Mouse (Mus musculus) hindbrain, embryonic 14.5 days (tissue): Measurements from ENCODE around the gene Brf1. TPM values are rescaled to one million over a fixed set of nuclear protein-coding genes. Genes with fewer than 3 reads are reported as not detected.

ENCODE experiments used
- ATAC-seq: fragments of 200-750 bp; cut with Nextera tagmentation; 2 replicates; pipeline ENCODE4 v1.8.0; 2017; ENCODE audit warnings: moderate number of reproducible peaks, mild to moderate bottlenecking, moderate TSS enrichment, moderate library complexity; ENCODE audit not compliant: low FRiP score
- DNase-seq: peaks from one replicate; pipeline ENCODE4 v3.0.0-alpha.2; 2015; ENCODE audit warnings: low spot score
- H3K27ac ChIP-seq: fragments of 300-500 bp; sonication (generic); 2 replicates; pipeline ENCODE4 v1.5.1; 2014; ENCODE audit warnings: mild to moderate bottlenecking, moderate library complexity
- H3K27me3 ChIP-seq: fragments of 300-500 bp; sonication (generic); 2 replicates; pipeline ENCODE4 v1.6.1; 2014; ENCODE audit warnings: mild to moderate bottlenecking, low read length, mixed read lengths; ENCODE audit not compliant: control insufficient read depth, insufficient read depth
- H3K36me3 ChIP-seq: fragments of 300-500 bp; sonication (generic); replicated peaks from 2 replicates; pipeline ENCODE4 v1.6.1; 2014; ENCODE audit not compliant: control insufficient read depth, insufficient read depth
- H3K4me1 ChIP-seq: fragments of 300-500 bp; sonication (generic); replicated peaks from 2 replicates; pipeline ENCODE4 v1.6.1; 2014; ENCODE audit warnings: antibody characterized with exemption, low read length, mixed read lengths; ENCODE audit not compliant: control insufficient read depth, insufficient read depth
- H3K4me2 ChIP-seq: fragments of 300-500 bp; sonication (generic); replicated peaks from 2 replicates; pipeline ENCODE4 v1.6.1; 2014; ENCODE audit warnings: mild to moderate bottlenecking, moderate library complexity
- H3K4me3 ChIP-seq: fragments of 300-500 bp; sonication (generic); replicated peaks from 2 replicates; pipeline ENCODE4 v1.5.1; 2014; ENCODE audit warnings: mild to moderate bottlenecking, low read length
- H3K9ac ChIP-seq: fragments of 300-500 bp; sonication (generic); 2 replicates; pipeline ENCODE4 v1.6.1; 2014
- H3K9me3 ChIP-seq: fragments of 300-500 bp; sonication (generic); 2 replicates; pipeline ENCODE4 v1.6.1; 2016; ENCODE audit warnings: low read length; ENCODE audit not compliant: control insufficient read depth
- WGBS: fragments of 180-500 bp; shearing (Covaris S2); extraction: QIAGEN DNeasy Blood & Tissue Kit; methylation state at CpG from one replicate; pipeline ENCODE4 v1.1.7; 2014; 5-methylcytosine and 5-hydroxymethylcytosine counted together
- polyA plus RNA-seq: library from polyadenylated mRNA; unstranded; fragments of >200 nt; fragmentation: Nextera tagmentation; extraction: Ambion mirVana; gene quantifications from 2 replicates; pipeline ENCODE4 v1.2.1, GENCODE M21; 2014

Brf1 gene
- polyA plus RNA-seq, 1 experiment from 2014 or later = 46.3 TPM

DNA sequence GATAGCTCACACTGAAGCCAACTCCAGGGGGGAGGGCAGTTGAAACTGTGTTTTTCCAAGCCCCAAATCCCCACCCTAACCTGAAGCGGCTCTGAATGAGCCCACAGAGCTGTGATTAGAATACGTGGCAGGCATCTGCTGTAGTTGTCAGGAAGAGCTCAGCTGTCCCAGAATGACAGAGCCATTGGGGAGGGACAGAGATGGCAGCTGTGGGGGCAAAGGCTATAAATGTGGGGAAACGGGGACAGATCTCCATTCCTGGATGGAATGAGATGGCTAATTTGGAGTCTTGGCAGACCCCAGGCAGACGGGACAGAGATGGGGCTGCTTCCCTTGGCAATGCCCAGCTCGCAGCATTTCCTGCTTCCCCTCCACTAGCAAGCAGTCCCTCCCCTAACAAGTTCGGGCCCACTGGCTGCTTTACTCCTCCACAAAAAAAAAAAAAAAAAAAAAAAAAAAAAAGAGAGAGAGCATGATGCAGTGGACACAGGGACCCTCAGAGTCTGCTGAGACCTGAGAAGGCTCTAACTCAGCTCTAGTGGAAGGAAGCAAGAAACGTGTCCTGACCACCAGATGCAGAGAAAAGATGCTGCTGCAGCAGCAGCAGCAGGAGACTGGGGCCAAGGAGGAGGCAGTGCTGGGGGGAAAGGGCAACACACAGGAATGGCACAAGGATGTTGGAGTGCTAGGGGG lies 49.2 kb downstream of the Brf1 start:
- Histone ChIP-seq H3K27ac (peak overlapping the region; percentile 92), H3K4me1 (peaks cover 22% of the 10 kb centered on the region), H3K9me3 (no peaks in the 10 kb centered on the region), H3K27me3 (no peaks in the 10 kb centered on the region), H3K9ac (peak overlapping the region; percentile 87), H3K4me2 (peak overlapping the region; percentile 85), H3K36me3 (no peaks in the 10 kb centered on the region), H3K4me3 (no peak overlapping the region)
- no peak for DNase-seq
- 18% methylated on average over 7 of the region's 7 CpGs for WGBS
- no peak for ATAC-seq

DNA sequence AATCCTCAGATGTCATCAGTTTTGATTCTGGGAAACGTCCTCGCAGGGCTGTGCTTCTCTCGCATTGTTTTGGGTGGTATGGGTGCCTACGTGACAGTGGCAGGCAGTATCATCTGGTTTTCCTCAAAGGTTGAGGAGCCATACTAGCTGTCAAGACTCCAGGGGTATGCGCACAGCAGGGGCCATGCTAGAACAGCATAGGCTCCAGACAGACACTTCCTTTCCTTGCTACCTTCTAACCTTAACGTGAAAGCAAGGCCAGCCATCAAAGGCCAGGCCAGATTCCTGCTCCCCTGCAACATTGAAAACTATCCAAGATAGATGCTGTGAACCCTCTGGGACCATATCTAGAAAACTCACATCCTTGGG lies 49.8 kb downstream of the Brf1 start:
- ATAC-seq (peak; percentile 31), DNase-seq (no peak)
- 12% methylated on average over 6 of the region's 6 CpGs for WGBS
- peak overlapping the region; percentile 85 for H3K4me2 ChIP-seq
- H3K9me3 ChIP-seq = no peaks in the 10 kb centered on the region
- peak overlapping the region; percentile 87 for H3K9ac ChIP-seq
- peaks cover 22% of the 10 kb centered on the region for H3K4me1 ChIP-seq
- H3K27ac ChIP-seq = peak overlapping the region; percentile 92
- H3K4me3 ChIP-seq = peak overlapping the region; percentile 54
- no peaks in the 10 kb centered on the region for H3K27me3 ChIP-seq
- H3K36me3 ChIP-seq = no peaks in the 10 kb centered on the region

DNA sequence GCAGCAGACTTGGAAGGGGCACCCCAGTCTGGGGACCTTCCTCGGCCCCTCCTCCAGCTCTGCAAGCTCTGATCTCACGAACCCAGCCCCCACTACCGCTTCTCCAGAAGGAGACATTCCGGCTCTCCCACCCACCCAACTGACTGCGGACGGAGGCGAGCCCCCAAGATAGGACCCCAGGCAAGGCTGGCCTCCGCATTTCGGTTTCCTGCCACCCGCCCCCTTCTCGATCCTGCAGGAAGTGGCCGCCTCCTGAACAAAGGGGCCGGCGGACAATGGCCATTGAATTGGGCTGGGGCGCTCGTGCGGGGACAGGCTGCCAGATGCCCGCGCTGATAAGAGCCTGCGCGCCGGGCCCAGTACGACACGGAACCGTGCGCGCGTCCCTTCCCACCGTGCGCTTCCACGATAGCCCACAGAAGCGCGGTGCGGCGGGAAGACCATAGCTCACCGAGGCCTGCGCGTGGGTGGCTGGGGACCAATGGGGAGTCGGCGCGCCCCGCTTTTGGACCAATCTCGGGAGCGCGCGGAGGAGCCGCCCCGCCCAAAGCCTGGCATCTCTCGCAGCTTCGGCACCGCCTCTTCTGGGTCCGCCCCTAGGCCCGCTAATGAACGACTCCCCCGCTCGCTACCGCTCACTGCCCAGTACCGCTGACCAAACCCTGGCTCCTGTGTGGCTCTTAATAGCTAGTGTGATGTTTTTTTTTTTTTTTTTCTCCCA lies 50.3 kb downstream of the Brf1 start:
- Histone ChIP-seq H3K27ac (peak overlapping the region; percentile 92), H3K4me1 (peaks cover 22% of the 10 kb centered on the region), H3K4me3 (peak overlapping the region; percentile 54), H3K9me3 (no peaks in the 10 kb centered on the region), H3K4me2 (peak overlapping the region; percentile 85), H3K9ac (peak overlapping the region; percentile 87), H3K27me3 (no peaks in the 10 kb centered on the region), H3K36me3 (no peaks in the 10 kb centered on the region)
- under 1% methylated on average over 58 of the region's 58 CpGs for WGBS
- DNase-seq (peak; percentile 94), ATAC-seq (peak; percentile 93)

DNA sequence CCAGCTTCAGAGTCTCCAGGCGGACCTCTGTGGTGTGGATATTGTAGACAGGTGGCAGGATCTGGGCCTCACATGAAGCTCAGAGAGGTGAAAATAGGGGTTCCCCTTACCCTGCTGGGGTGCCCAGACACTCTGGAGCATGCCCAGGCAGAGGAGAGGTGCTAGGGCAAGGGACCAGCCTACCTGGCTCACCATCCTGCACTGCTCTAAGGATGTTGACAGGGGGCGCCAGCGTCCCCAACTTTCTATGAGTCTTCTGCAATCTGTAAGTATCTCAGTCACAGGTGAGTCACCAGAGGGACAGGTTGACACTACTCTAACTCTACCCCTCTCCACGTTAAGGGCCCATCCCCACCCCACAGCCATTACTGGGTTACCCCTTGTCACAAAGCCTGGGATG lies 53.2 kb downstream of the Brf1 start:
- Histone ChIP-seq H3K9ac (no peak overlapping the region), H3K4me1 (peaks cover 22% of the 10 kb centered on the region), H3K4me3 (no peak overlapping the region), H3K4me2 (no peak overlapping the region), H3K36me3 (no peaks in the 10 kb centered on the region), H3K27me3 (no peaks in the 10 kb centered on the region), H3K9me3 (no peaks in the 10 kb centered on the region), H3K27ac (no peak overlapping the region)
- ATAC-seq = no peak
- no peak for DNase-seq
- 27% methylated on average over 4 of the region's 4 CpGs for WGBS

DNA sequence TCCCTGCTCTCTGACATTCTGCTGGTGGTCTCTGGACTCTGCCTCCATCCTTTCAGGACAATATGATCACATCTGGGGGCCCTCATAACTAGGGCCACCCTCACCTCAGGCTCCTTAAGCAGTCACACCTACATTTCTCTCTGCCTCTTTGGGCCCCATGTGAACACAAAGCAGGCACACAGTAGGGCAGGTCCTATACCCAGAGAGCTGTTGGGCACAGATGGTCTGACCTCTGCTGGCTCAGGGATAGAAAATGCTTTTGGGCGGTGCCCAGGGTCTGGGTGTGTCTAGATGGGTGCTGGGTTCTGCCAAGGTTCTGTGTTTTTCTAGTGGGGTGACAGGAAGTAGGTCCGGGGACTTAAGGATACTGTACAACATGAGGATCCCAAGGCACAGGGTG lies 56.8 kb downstream of the Brf1 start:
- Histone ChIP-seq H3K9ac (no peak overlapping the region), H3K4me1 (peaks cover 25% of the 10 kb centered on the region), H3K27ac (no peak overlapping the region), H3K4me3 (no peak overlapping the region), H3K9me3 (no peaks in the 10 kb centered on the region), H3K36me3 (no peaks in the 10 kb centered on the region), H3K27me3 (no peaks in the 10 kb centered on the region), H3K4me2 (no peak overlapping the region)
- no peak for ATAC-seq
- no peak for DNase-seq
- WGBS = 92% methylated on average over 2 of the region's 2 CpGs

DNA sequence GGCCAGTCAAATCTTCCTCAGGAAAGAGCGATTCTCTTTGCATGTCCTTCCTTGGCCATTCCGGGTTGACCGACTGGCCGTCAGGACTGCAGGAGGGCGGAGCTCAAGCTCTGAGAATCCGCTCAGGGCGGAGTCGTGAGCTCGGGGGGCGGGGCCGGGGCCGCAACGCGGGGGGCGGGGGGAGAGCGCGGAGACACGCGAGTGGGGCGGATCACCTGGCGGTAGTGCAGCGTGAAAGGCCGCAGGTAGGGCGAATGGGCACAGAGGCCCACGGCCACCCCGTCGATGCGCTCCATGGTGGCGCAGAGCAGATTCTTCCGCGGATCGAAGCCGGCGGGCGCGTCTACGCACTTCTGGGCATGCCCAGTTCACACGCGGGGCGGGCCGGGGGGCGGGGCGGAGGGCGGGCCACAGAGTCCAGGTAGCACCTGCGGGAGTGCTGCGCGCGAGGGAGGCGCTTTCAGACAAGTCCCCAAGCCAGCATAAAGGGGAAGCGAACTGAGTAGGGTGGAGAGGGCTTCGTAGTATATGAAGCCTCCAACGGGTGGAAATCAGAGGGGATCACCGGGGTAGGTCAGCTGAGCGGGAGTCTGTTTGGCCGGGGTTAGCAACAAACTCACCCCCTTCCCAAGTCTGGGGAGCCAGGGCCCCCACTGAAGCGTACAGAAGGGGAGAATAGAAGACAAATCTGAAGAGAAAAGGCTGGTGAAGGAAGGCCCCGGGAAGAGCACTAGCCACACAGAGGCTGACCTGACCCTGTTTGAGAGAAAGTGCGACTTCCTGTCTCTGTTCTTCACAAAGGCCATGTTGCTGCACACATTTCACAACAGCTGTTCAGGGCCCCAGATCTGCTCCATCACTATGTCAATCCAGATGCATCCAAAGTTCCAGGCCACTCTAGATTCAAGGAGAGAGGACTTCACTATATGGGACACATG lies 58.5 kb downstream of the Brf1 start, which contains the start of gene Nudt14:
Nudt14 (minus strand) TSS at position 349 of the 938 bp plus-strand sequence.
- 2% methylated on average over 56 of the region's 58 CpGs for WGBS
- Histone ChIP-seq H3K36me3 (no peaks in the 10 kb centered on the region), H3K9ac (peak within 1 kb of the TSS; percentile 79), H3K27me3 (no peaks in the 10 kb centered on the region), H3K4me3 (peak within 1 kb of the TSS; percentile 63), H3K9me3 (no peaks in the 10 kb centered on the region), H3K4me2 (peak within 1 kb of the TSS; percentile 70), H3K4me1 (peaks cover 25% of the 10 kb centered on the region), H3K27ac (peak within 1 kb of the TSS; percentile 68; the same call in 1 of the 2 replicates)
- peak; percentile 75 for ATAC-seq
- DNase-seq = peak; percentile 68

DNA sequence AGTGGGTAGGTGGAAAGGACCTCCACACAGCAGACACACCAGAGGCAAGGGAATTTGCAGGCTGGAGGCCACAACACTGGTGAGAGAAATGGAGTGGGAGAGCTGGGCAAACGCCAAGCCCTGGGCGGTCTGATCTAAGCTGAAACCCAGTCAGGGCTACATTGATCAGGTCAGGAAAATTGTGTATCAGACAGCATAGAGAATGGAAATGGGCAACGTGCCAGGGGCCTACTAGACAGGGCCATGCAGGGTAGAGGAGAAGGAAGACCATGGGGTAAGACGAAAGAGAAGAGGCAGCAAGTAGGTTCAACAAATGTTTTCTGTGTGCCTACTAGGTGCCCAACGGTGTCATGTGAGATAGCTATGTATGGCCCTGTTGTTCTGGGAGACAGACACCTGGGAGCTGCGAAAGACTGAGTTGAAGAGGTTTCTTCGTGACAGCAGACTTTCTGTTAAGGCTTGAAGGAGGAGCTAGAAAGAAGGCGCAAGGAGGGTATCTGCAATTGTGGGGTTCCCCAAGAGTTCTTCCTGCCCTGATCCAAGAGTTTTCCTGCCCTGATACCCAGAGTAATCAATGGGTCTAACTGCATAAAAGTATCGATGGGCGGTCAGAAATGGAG lies 59.2 kb downstream of the Brf1 start:
- WGBS = 42% methylated on average over 10 of the region's 10 CpGs
- Histone ChIP-seq H3K27me3 (no peaks in the 10 kb centered on the region), H3K9ac (peak overlapping the region; percentile 79), H3K36me3 (no peaks in the 10 kb centered on the region), H3K4me3 (peak overlapping the region; percentile 63), H3K27ac (no peak overlapping the region), H3K4me2 (peak overlapping the region; percentile 70), H3K9me3 (no peaks in the 10 kb centered on the region), H3K4me1 (peaks cover 25% of the 10 kb centered on the region)
- ATAC-seq = no peak
- no peak for DNase-seq

DNA sequence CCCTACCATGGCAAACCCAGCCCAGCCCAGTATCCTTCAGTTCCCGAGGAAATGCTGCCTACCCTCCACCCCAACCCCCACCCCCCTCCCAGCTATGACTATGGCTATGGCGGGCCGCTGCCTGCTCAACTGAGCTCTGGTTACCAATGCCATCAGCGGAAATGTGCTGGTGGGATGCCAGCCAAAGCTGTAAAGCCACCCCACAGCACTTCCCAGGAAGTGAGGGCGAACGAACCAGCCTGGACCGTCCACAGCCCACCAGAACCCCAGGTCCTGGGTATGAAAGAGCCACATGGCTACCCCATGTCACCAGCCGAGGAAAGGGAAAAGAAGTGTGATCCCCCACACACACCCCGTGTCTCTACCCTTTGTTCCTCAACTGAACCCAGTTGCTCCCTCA lies 59.8 kb downstream of the Brf1 start:
- Histone ChIP-seq H3K36me3 (no peaks in the 10 kb centered on the region), H3K9me3 (no peaks in the 10 kb centered on the region), H3K9ac (0 out of 2 replicates have a peak overlapping the region, but pooled peaks have one; percentile 79), H3K27me3 (no peaks in the 10 kb centered on the region), H3K4me1 (peaks cover 25% of the 10 kb centered on the region), H3K4me2 (peak overlapping the region; percentile 70; the same call in 1 of the 2 replicates), H3K27ac (no peak overlapping the region), H3K4me3 (no peak overlapping the region)
- ATAC-seq (no peak), DNase-seq (no peak)
- 72% methylated on average over 9 of the region's 9 CpGs for WGBS
